Mouse (Mus musculus): Measurements from ENCODE around the gene Edc4. TPM values are rescaled to one million over a fixed set of nuclear protein-coding genes. Genes with fewer than 3 reads are reported as not detected.
A peak's percentile ranks its signal among the peaks of the same experiment; 100 is the strongest.

The Edc4 gene
- total and polyA plus RNA-seq, 3 experiments: 46.1 to 72.1 TPM; not detected in 1

DNA sequence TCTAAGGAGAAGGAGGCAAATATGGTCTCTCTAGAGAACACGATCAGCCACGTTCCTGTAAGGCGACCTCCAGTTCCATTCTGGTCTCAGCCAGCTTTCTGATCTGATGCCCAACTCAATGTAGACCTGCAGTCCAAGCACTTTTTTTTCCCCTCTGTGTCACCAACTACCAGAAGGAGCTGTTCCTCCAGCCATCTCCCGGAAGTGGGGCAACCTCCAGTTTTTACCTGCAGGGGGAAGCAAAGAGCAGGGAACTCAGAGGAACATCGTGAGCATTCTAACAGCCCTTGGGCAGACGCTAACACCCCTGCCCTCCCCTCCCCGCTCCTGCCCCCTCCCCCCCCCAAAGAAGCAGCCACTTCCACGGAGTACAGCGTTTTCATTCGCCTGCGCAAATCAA lies 45.4 kb upstream of the Edc4 start (continued):
- no peak for TF ChIP-seq KAT2A (conservative IDR thresholded peaks at IDR 0.05; ENCODE audit: low read depth, low read length)
- peak; percentile 68 to 75 (median 73) for TF ChIP-seq CTCF (IDR thresholded peaks at IDR 0.05 in 2 of 3, conservative IDR thresholded peaks at IDR 0.05 in 1 of 3; ENCODE audit: control insufficient read depth in 1 of 3, insufficient read depth in 1 of 3, low read depth in 2 of 3, low read length in 3 of 3, poor library complexity in 1 of 3, severe bottlenecking in 1 of 3)
- no peak for TF ChIP-seq TCF12 (IDR thresholded peaks at IDR 0.05; ENCODE audit: low read depth, low read length)
- TF ChIP-seq POLR2AphosphoS5 (IDR thresholded peaks at IDR 0.05; ENCODE audit: borderline replicate concordance, low read depth, low read length): no peak
- TF ChIP-seq RAD21 (IDR thresholded peaks at IDR 0.05; ENCODE audit: low read depth, low read length): peak; percentile 64
- TF ChIP-seq CHD2 (IDR thresholded peaks at IDR 0.05; ENCODE audit: low read length): no peak

DNA sequence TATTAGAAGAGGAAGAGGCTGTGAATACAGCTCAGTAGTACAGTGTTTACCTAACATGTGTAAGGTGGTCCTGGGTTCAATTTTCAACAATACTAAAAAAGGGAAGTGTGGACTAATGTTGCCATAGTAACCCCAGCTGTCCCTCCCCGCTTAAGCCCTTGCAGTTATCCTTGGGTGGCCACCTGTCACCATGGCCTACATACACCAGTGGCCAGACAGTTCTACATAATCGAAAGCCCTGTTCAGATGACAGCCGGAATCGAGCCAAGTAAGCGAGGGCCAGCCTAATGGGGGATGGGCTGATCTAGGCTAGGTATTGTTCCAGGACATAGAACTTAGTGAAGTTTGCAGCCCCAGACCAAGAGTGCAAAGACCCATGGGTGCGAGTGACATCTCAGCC lies 43.7 kb upstream of the Edc4 start:
- Histone ChIP-seq H3K27me3 (ENCODE audit: control insufficient read depth in 1 of 2, insufficient read depth in 2 of 2, low read length in 2 of 2) (no peaks in the 10 kb centered on the region), H3K79me2 (ENCODE audit: control insufficient read depth, insufficient read depth, low read length, poor library complexity) (no peaks in the 10 kb centered on the region), H3K9ac (ENCODE audit: control insufficient read depth, low read depth, low read length, poor library complexity, severe bottlenecking) (no peak overlapping the region), H3K4me1 (ENCODE audit: control insufficient read depth in 1 of 2, insufficient read depth in 2 of 2, low read length in 2 of 2) (0 out of 4 replicates have a peak, but pooled peaks cover 0 to 8% of the 10 kb centered on the region in 2 experiments), H3K9me3 (replicated peaks; ENCODE audit: insufficient read depth, low read length) (no peaks in the 10 kb centered on the region), H3K4me3 (ENCODE audit: control insufficient read depth in 1 of 2, insufficient read depth in 1 of 2, low read depth in 2 of 2, low read length in 2 of 2) (no peak overlapping the region), H3K36me3 (ENCODE audit: control insufficient read depth in 1 of 2, insufficient read depth in 2 of 2, low read length in 2 of 2) (no peaks in the 10 kb centered on the region), H3K27ac (ENCODE audit: control insufficient read depth, low read depth, low read length) (no peak overlapping the region)
- no peak for DNase-seq (ENCODE audit: low read depth, low spot score)
- no peak for TF ChIP-seq ETS1 (IDR thresholded peaks at IDR 0.05; ENCODE audit: low read depth, low read length)
- no peak for TF ChIP-seq HCFC1 (IDR thresholded peaks at IDR 0.05; ENCODE audit: low read depth, low read length)
- TF ChIP-seq NELFE (IDR thresholded peaks at IDR 0.05; ENCODE audit: low read depth, low read length): no peak

DNA sequence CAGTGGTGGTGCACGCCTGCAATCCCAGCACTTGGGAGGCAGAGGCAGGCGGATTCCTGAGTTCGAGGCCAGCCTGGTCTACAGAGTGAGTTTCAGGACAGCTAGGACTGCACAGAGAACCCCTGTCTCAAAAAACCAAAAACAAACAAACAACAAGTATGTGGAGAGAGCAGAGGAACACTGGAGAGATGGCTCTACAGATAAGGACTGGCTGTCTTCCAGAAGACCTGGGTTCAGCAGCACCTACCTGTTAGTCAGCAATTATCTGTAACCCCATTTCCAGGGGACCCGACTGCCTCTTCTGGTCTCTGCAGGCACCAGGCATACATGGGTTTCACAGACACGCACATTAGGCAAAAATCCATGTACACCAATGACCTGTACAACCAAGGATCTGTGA lies 41.5 kb upstream of the Edc4 start:
- DNase-seq (ENCODE audit: low read depth, low spot score): peak; percentile 39
- H3K79me2 ChIP-seq (ENCODE audit: control insufficient read depth, insufficient read depth, low read length, poor library complexity): no peaks in the 10 kb centered on the region
- 0 out of 4 replicates have a peak, but pooled peaks cover 0 to 8% of the 10 kb centered on the region in 2 experiments for H3K4me1 ChIP-seq (ENCODE audit: control insufficient read depth in 1 of 2, insufficient read depth in 2 of 2, low read length in 2 of 2)
- H3K9ac ChIP-seq (ENCODE audit: control insufficient read depth, low read depth, low read length, poor library complexity, severe bottlenecking): no peak overlapping the region
- H3K27me3 ChIP-seq (ENCODE audit: control insufficient read depth in 1 of 2, insufficient read depth in 2 of 2, low read length in 2 of 2): no peaks in the 10 kb centered on the region
- H3K27ac ChIP-seq (ENCODE audit: control insufficient read depth, low read depth, low read length): no peak overlapping the region
- H3K9me3 ChIP-seq (replicated peaks; ENCODE audit: insufficient read depth, low read length): no peaks in the 10 kb centered on the region
- no peak overlapping the region for H3K4me3 ChIP-seq (ENCODE audit: control insufficient read depth in 1 of 2, insufficient read depth in 1 of 2, low read depth in 2 of 2, low read length in 2 of 2)
- TF ChIP-seq USF2 (IDR thresholded peaks at IDR 0.05; ENCODE audit: borderline replicate concordance in 1 of 2, insufficient read depth in 1 of 2, low read depth in 1 of 2, low read length in 2 of 2) (no peak), POLR2AphosphoS2 (IDR thresholded peaks at IDR 0.05; ENCODE audit: low read length) (no peak), POLR2A (IDR thresholded peaks at IDR 0.05; ENCODE audit: control insufficient read depth in 1 of 2, insufficient read depth in 1 of 2, low read depth in 1 of 2, low read length in 2 of 2, poor library complexity in 1 of 2) (no peak), EP300 (IDR thresholded peaks at IDR 0.05; ENCODE audit: low read depth in 1 of 2, low read length in 2 of 2) (peak in 1 of 2 experiments; percentile 27; a peak in 1 of 4 replicates), SMC3 (IDR thresholded peaks at IDR 0.05; ENCODE audit: low read depth, low read length) (no peak), MEF2A (IDR thresholded peaks at IDR 0.05; ENCODE audit: extremely low read depth, insufficient replicate concordance, low read depth, low read length, poor library complexity, severe bottlenecking) (no peak), CHD1 (IDR thresholded peaks at IDR 0.05; ENCODE audit: low read depth, low read length) (no peak), GABPA (IDR thresholded peaks at IDR 0.05; ENCODE audit: low read depth, low read length) (no peak), GATA1 (IDR thresholded peaks at IDR 0.05; ENCODE audit: low read depth, low read length) (peak; percentile 62), TAL1 (IDR thresholded peaks at IDR 0.05; ENCODE audit: low read length) (no peak), MXI1 (IDR thresholded peaks at IDR 0.05; ENCODE audit: low read depth, low read length) (no peak), MAZ (IDR thresholded peaks at IDR 0.05; ENCODE audit: low read depth, low read length) (no peak), ETS1 (IDR thresholded peaks at IDR 0.05; ENCODE audit: low read depth, low read length) (0 out of 2 replicates have a peak, but pooled peaks have one; percentile 18), HCFC1 (IDR thresholded peaks at IDR 0.05; ENCODE audit: low read depth, low read length) (no peak), MAFK (IDR thresholded peaks at IDR 0.05; ENCODE audit: borderline replicate concordance, low read depth, low read length) (no peak)
- no peaks in the 10 kb centered on the region for H3K36me3 ChIP-seq (ENCODE audit: control insufficient read depth in 1 of 2, insufficient read depth in 2 of 2, low read length in 2 of 2)
